Mouse (Mus musculus) urinary bladder, postnatal 25 days (tissue): ENCODE results near the gene Insl5.

Experiments
- DNase-seq: peaks from one replicate; pipeline ENCODE4 v3.0.0; 2022; ENCODE audit warnings: low spot score

Insl5 gene

DNA sequence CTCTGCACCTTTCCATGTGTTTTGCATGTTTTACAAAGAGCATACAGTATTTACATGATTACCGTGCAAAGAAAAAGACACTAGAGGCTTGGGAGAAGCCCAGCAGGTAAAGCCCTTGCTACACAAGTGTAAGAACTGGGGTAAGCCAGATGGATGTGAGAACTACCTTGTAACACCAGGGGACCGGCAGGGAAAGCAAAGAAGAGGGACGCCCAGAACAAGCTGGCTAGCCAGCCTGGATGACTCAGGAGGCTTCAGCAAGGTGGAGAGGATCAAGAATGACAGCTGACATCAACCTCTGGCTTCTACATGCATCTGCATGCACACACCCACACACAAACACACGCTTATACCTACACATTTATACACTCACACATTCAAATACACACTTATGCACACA, 36.6 kb downstream of the Insl5 start:
- no peak for DNase-seq

DNA sequence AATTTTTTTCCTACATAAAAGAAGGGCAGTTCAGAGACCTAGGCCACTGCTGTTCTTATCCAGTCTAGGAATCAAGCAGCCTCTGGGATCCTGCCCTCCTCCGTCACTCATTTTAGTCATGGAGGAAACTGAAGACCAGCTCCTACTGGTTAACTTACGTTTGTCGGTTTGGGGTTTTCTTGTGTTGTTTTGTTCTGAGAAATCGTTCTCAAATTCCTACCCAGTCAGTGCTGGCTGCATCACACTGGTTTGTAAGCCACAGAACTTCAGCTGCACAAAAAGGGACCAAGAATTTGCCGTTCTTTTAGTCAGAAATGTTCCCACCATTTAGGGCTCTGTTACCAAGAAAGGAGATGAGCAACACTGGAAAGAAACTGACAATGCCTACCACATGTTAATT, 37.3 kb downstream of the Insl5 start:
- no peak for DNase-seq

DNA sequence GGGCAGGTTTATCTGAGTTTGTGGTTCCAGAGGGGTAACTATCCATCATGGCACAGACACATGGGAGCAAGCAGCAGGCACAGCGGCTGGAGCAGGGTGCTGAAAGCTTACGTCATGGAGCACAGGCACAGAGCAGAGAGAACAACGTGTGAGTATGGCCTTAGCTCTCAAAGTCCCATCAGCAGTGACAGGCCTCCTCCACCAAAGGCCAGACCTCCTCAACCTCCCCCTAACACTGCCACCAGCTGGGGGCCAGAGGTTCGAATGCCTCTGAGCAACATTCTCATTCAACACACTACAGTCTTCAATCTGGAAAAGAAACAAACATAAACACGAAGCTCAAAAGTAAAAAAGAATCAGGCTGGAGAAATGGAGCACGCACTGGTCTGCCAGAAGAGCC, 38.1 kb downstream of the Insl5 start:
- no peak for DNase-seq

DNA sequence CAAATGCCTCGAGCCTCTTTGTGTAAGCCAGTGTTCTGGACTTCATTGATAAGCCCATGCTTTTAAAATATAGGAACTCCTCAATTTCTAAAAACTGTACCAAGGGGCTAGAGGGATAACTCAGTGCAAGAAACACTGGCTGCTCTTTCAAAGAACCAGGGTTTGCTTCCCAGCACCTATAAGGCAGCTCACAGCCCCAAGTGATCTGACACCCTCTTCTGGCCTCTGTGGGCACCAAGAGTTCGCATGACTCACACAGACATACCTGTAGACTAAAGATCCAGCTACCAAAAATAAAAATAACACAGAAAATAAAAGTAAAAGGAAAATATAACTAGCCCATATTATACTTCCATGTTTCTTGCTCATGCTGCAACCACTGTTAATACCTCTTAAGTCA, 38.9 kb downstream of the Insl5 start:
- DNase-seq: no peak

DNA sequence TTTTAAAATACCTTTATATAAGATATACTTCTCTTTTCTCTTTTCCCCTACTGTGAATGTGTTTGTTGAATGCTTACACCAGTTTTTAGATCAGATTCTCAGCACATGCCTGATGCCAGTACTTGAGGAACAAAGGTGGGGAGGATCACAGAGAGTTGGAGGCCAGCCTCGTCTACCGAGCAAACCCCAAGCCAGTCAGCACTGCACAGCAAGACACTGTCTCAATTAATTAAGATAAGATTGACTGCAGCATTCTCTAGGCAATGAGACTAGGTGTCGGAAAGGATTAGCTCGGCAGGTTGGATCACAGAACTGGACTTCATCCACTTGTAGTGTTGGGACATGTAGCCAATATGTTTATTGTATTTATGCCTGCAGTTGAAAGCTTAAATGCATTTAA, 39.3 kb downstream of the Insl5 start:
- DNase-seq: no peak

DNA sequence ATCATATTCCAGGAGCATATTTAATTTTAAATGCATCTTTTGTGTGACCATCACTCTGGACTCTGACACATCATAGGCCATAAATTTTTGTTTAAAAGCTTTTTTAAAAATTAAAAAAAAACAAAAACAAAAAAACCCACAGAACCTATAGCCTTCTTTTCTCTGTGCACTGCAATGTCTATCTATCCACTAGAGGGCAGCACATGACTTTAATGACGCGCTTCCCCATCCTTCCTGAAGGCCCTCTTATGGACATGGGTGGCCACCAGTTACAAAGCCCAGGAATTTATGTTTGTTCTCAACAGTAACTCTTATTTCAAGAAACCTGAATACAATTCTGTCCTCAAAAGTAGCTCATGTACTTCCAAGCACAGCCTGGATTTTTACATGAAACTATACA, 39.7 kb downstream of the Insl5 start:
- DNase-seq: peak; percentile 38

DNA sequence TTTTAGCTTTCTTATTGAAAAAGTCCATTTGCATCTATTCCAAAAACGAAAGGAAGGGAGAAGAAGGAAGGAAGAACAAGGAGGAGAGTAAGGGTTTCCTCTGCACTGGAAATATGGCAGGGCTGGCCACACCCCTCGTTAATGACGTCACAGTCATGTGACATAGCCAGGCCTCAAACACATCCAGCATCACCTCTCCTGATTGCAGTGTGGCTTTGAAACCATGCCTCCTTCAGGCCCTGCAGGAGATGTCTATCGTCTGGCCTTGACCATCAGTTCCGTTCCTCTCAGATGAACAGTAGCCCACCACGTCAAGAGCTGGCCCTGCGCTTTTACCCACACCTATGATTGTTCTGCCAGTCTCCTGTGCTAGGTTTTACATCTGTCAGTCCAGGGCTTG, 40.5 kb downstream of the Insl5 start:
- DNase-seq: no peak

DNA sequence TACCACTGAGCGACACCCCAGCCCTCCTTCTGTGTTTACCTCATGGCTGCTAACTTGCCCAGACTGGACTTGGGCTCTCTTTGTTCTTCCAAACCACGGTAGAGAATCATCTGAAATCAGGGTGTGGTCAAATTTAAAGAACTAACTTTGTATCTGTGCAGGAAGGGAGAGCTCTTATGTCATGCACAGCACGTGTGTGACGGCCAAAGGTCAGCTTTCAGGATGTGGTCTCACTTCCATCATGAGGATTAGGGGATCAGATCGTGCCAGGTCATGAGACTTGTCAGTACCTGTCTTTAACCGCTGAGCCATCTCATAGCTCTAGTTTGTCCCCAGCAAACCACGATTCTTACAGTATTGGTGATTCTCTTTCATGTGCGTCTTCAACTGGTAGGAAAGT, 44.9 kb downstream of the Insl5 start:
- DNase-seq: no peak

DNA sequence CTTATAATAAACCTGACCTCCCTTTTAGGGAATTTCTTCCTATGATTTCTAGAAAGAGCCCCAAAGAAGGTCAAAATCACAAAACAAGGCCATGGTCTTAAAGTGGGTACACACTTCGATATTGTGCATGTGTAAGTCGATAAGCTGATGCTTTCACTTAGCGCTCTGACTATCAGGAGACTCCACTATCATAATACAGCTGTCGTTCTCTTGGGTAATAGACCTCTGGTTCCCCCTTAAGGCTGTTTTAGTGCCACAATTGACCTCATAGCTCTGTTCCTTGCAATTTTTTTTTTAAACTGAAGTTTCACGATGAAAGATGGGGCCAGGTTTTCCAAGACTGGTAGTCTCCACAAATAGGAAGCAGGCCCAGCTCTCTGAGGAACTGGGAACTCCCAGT, 47.3 kb downstream of the Insl5 start:
- DNase-seq: no peak

DNA sequence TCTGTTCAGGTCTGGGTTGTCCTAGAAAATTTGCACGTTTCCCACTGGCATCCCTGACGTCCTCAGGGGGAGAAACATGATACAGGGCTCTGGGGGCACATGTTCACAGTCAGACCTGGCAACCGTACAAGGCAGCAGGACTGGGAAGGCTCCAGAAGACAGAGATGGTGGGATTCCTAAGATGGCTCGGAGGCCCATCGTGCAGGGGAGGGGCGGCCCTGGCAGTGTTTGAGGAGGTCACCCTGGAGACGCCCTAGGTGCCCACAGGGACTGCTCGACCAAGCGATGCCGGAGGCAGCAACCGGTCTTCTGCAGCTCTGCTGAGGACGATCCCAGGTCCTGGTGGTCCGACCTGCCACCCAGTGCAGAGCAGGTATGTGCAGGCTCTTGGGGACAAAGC, 48.2 kb downstream of the Insl5 start, which contains the start of gene Tctex1d1:
Gene Tctex1d1, plus strand, starts transcription at position 167 of the 400 bp plus-strand sequence.
- DNase-seq: no peak

DNA sequence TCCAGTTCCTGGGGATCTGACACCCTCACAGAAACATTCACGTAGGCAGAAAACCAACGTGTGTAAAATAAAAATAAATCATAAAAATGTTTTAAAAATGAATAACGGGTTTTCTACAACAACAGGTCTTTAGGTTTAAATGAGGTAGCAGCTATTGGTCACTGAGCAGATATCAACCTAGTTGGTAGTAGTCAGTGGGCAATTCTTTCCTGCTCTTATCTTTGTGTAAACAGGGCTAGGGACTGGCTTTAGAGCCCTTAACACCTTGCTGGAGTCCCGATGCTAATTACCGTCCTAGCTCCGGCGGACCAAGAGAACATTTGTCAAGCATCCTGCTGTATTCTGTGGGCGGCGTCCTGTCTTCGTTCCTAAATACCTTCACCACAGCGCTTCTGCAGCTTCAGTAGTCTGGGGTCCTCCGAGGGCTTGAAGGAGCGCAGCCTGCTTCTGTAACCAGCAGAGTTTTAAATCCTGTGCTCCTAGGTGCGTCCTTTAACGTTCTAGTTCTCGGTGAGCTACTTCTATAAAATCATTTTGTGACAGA, 48.8 kb downstream of the Insl5 start:
- DNase-seq: no peak

DNA sequence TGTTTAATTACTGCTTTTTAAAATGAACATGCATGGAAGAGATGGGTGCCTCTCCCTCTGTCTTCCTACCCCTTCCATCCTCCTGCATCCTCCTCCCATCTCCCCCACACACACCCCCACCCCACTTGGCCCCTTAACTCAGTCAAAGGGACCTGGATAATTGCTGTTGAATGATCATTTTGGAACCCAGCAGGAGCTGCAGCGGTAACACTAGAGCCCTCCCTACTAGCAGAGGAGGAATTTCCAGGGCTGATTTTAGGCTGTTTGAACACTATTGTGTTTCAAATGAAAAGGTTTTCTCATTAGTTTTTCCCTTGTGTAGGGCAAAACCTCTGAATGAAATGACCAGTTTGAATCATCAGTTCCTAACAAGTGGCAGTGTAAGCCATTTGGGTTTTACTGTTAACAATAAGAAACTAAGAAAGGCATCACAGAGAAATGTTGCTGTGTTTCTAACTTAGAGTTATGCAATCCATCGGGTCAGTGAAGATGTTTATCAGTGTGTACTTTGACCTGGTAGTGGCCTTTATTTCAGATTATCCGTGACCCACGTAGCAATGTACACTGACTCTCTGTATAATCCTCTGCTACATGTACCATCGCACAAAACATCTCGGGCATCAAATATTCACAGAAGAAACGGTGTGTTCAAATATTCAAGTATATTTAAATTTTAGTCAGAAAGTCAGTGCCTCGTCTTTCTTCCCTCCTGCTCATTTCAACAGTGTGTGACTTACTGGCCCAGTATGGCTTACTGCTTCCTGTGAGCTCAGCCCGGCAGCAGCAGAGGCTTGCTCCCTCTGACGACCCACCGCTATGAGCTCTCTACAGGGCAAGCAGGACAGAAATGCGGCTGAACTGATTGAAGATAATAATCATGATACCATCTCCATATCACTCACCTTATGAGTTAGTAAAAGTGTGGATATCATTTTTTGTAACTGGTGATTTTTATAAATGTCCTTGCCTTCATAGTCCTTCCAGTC, 50.1 kb downstream of the Insl5 start:
- no peak for DNase-seq

DNA sequence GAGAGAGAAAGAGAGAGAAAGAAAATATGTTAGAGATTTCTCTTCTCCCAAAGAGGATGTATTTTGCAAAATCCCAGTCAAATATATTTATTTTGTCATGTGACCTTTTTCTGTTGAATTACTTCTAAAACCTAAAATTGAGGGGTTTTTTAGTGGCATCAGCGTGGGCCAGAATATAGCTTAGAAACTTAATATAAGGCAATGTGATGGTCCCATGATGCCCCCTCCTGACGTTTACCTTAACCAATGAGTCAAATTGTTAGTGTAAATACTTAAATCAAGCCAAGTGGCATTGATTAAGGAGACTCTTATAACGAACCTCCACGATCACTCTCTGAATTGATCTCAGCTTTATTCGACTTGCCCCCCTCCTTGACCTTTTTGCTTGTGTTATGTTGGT, 52.5 kb downstream of the Insl5 start:
- DNase-seq: no peak

DNA sequence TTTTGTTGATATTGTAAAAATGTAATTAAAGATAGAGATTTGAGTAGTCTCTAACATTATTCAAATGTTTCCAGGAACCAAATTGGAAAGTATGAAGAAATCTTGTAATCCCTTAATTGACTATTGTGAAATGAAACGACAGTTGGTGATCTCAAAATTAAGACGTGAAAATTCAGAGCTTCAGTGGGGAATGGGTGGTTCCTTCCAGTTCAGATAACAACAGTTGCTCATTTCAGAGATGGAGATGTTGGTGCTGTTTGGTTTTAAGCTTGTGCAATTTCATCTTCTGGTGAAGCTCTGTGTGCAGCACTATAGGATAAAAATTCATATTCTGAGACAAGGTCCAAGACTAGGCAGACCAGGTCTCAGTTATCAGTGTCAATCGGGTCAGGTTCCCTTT, 54.6 kb downstream of the Insl5 start:
- no peak for DNase-seq

DNA sequence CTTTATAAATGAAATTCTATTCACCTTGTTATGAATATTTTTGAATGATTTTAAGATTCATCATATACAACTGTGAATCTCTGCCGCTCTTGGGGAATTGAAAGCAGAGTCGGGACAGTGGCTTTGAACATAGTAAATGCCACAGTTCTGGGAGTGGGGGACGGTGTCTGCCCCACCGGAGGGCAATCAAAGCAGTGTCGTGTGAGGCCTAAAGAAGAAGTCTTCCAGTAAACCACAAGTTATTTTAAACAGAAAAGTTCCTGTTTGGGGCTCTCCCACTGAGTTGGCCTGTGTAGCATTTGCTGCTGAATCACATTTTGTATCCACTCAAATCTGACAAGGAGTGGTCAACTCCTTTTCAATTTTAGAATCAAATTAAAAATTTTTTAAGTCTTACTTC, 55.5 kb downstream of the Insl5 start:
- no peak for DNase-seq

DNA sequence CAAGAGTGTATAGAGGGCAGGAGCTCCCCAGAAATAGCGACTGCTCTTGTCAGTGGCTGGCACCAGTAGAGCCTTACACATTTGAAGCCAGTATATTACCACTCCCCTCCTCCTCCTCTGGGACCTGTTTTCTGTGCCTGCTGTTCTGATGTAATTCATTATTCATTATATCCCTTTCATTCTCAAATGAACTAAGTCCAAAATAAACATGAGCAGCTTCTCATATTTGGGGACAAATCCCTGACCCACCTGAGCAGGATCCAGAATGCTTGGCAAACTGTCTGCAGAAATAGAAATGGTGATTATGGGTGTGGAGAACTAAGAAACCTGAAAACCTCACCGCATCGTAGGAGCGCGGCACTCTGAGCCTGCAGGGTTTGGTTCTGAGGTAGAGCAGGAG, 57.0 kb downstream of the Insl5 start:
- DNase-seq: no peak
